Mouse (Mus musculus): Measurements from ENCODE around the gene Fam160a1.

Fam160a1 gene

GRCm38 (mm10) chr3:85679960-85680359 is 137.1 kb downstream of the Fam160a1 start:
- no peak for DNase-seq (ENCODE audit: low read depth, low spot score)

- no peak for DNase-seq (ENCODE audit: low read depth, low spot score)
Measured at GRCm38 (mm10) chr3:85679312-85679933, 137.7 kb downstream of the Fam160a1 start.

GRCm38 (mm10) chr3:85677952-85678351 is 139.1 kb downstream of the Fam160a1 start:
- DNase-seq (ENCODE audit: low read depth, low spot score): no peak

GRCm38 (mm10) chr3:85677133-85677532 is 140.0 kb downstream of the Fam160a1 start:
- DNase-seq (ENCODE audit: low read depth, low spot score): no peak

- DNase-seq (ENCODE audit: low read depth, low spot score): no peak
Measured at GRCm38 (mm10) chr3:85669844-85670243, 147.2 kb downstream of the Fam160a1 start.

GRCm38 (mm10) chr3:85667683-85668082 is 149.4 kb downstream of the Fam160a1 start:
- no peak for DNase-seq (ENCODE audit: low read depth, low spot score)

GRCm38 (mm10) chr3:85666736-85667135 is 150.4 kb downstream of the Fam160a1 start:
- DNase-seq (ENCODE audit: low read depth, low spot score): no peak

- DNase-seq (ENCODE audit: low read depth, low spot score): no peak
Measured at GRCm38 (mm10) chr3:85666166-85666565, 150.9 kb downstream of the Fam160a1 start.

GRCm38 (mm10) chr3:85664591-85665171 is 152.4 kb downstream of the Fam160a1 start:
- no peak for DNase-seq (ENCODE audit: low read depth, low spot score)

GRCm38 (mm10) chr3:85663826-85664225 is 153.3 kb downstream of the Fam160a1 start:
- no peak for DNase-seq (ENCODE audit: low read depth, low spot score)

GRCm38 (mm10) chr3:85661926-85662813 is 154.9 kb downstream of the Fam160a1 start:
- no peak for DNase-seq (ENCODE audit: low read depth, low spot score)

- no peak for DNase-seq (ENCODE audit: low read depth, low spot score)
Measured at GRCm38 (mm10) chr3:85659681-85660080, 157.4 kb downstream of the Fam160a1 start.

- no peak for DNase-seq (ENCODE audit: low read depth, low spot score)
Measured at GRCm38 (mm10) chr3:85655538-85655937, 161.6 kb downstream of the Fam160a1 start.

- no peak for DNase-seq (ENCODE audit: low read depth, low spot score)
Measured at GRCm38 (mm10) chr3:85652727-85653665, 164.1 kb downstream of the Fam160a1 start.

- DNase-seq (ENCODE audit: low read depth, low spot score): no peak
Measured at GRCm38 (mm10) chr3:85649176-85649575, 167.9 kb downstream of the Fam160a1 start.

- DNase-seq (ENCODE audit: low read depth, low spot score): no peak
Measured at GRCm38 (mm10) chr3:85645517-85646004, 171.5 kb downstream of the Fam160a1 start.

- no peak for DNase-seq (ENCODE audit: low read depth, low spot score)
Measured at GRCm38 (mm10) chr3:85644814-85645213, 172.3 kb downstream of the Fam160a1 start.

- DNase-seq (ENCODE audit: low read depth, low spot score): no peak
Measured at GRCm38 (mm10) chr3:85641751-85642150, 175.3 kb downstream of the Fam160a1 start.

GRCm38 (mm10) chr3:85636716-85637447 is 180.2 kb downstream of the Fam160a1 start:
- DNase-seq (ENCODE audit: low read depth, low spot score): no peak

GRCm38 (mm10) chr3:85635591-85635990 is 181.5 kb downstream of the Fam160a1 start:
- DNase-seq (ENCODE audit: low read depth, low spot score): no peak

GRCm38 (mm10) chr3:85635126-85635419 is 182.0 kb downstream of the Fam160a1 start:
- DNase-seq (ENCODE audit: low read depth, low spot score): no peak

Data from retina, postnatal 7 days (tissue).